Mouse (Mus musculus) naive thymus-derived CD4-positive, alpha-beta T cell, adult 2 months (primary cell): Measurements from ENCODE around the gene Spsb3.

ENCODE experiments used
- DNase-seq: peaks from one replicate; pipeline ENCODE4 v3.0.0-alpha.2; 2011; ENCODE audit warnings: low read depth

Gene Spsb3

GRCm38 (mm10) chr17:24896241-24896992 lies 10.0 kb downstream of the Spsb3 start, which contains the start of gene Nme3:
Nme3 (plus strand) TSS chr17:24896500.
- DNase-seq = peak; percentile 75

- DNase-seq = no peak
Observed at GRCm38 (mm10) chr17:24896993-24897269, 10.5 kb downstream of the Spsb3 start.

- DNase-seq = no peak
Observed at GRCm38 (mm10) chr17:24897600-24897999, 11.2 kb downstream of the Spsb3 start.

- no peak for DNase-seq
Observed at GRCm38 (mm10) chr17:24898041-24898854, 11.8 kb downstream of the Spsb3 start.

GRCm38 (mm10) chr17:24899153-24899552 lies 12.7 kb downstream of the Spsb3 start:
- DNase-seq = no peak

GRCm38 (mm10) chr17:24900014-24900413 lies 13.6 kb downstream of the Spsb3 start:
- DNase-seq = no peak

GRCm38 (mm10) chr17:24902124-24902523 lies 15.7 kb downstream of the Spsb3 start:
- DNase-seq = no peak

- DNase-seq = no peak
Observed at GRCm38 (mm10) chr17:24902671-24903474, 16.4 kb downstream of the Spsb3 start.

- DNase-seq = no peak
Observed at GRCm38 (mm10) chr17:24903767-24904166, 17.3 kb downstream of the Spsb3 start.

- DNase-seq = no peak
Observed at GRCm38 (mm10) chr17:24907591-24907990, 21.1 kb downstream of the Spsb3 start.

GRCm38 (mm10) chr17:24913984-24914383 lies 27.5 kb downstream of the Spsb3 start:
- no peak for DNase-seq

GRCm38 (mm10) chr17:24923246-24923645 lies 36.8 kb downstream of the Spsb3 start:
- no peak for DNase-seq

- no peak for DNase-seq
Observed at GRCm38 (mm10) chr17:24929506-24929905, 43.1 kb downstream of the Spsb3 start.

- no peak for DNase-seq
Observed at GRCm38 (mm10) chr17:24932431-24932830, 46.0 kb downstream of the Spsb3 start.

- no peak for DNase-seq
Observed at GRCm38 (mm10) chr17:24933163-24933562, 46.7 kb downstream of the Spsb3 start.

GRCm38 (mm10) chr17:24934926-24935325 lies 48.5 kb downstream of the Spsb3 start:
- DNase-seq = no peak

- peak; percentile 18 for DNase-seq
Observed at GRCm38 (mm10) chr17:24935666-24936065, 49.2 kb downstream of the Spsb3 start.

- peak; percentile 95 for DNase-seq
Observed at GRCm38 (mm10) chr17:24936259-24937237, 50.1 kb downstream of the Spsb3 start, which contains the start of gene Mapk8ip3. Mapk8ip3 (minus strand) TSS chr17:24936977.

- DNase-seq = no peak
Observed at GRCm38 (mm10) chr17:24937266-24937665, 50.8 kb downstream of the Spsb3 start.
